Mouse (Mus musculus) myocyte (in vitro differentiated cells): ENCODE results near the gene Pgm5. TPM values are rescaled to one million over a fixed set of nuclear protein-coding genes. Genes with fewer than 3 reads are reported as not detected.

ENCODE experiments used
- H3K27me3 ChIP-seq: one replicate; pipeline ENCODE4 v1.6.1; 2011; ENCODE audit not compliant: control insufficient read depth, insufficient read depth, insufficient read length
- H3K36me3 ChIP-seq: one replicate; pipeline ENCODE4 v1.6.1; 2011; ENCODE audit not compliant: control insufficient read depth, insufficient read depth
- H3K4me2 ChIP-seq: one replicate; pipeline ENCODE4 v1.6.1; 2011; ENCODE audit warnings: low read depth, control low read depth
- H3K4me3 ChIP-seq: one replicate; pipeline ENCODE4 v1.5.1; 2011; ENCODE audit warnings: mild to moderate bottlenecking, control low read depth, moderate library complexity
- H3K79me2 ChIP-seq: one replicate; pipeline ENCODE4 v1.6.1; 2011; ENCODE audit not compliant: control insufficient read depth, insufficient read depth
- H3ac ChIP-seq: one replicate; pipeline ENCODE4 v1.6.1; 2011; ENCODE audit not compliant: control insufficient read depth, insufficient read length
- CEBPB ChIP-seq: IDR thresholded peaks from 2 replicates; pipeline ENCODE4 v1.6.1; 2011; ENCODE audit warnings: mild to moderate bottlenecking, moderate library complexity; ENCODE audit not compliant: poor library complexity, insufficient read depth, severe bottlenecking
- E2F4 ChIP-seq: IDR thresholded peaks from one replicate; pipeline ENCODE4 v1.6.1; 2011; ENCODE audit warnings: mild to moderate bottlenecking, control low read depth, moderate library complexity; ENCODE audit not compliant: insufficient read depth
- MAX ChIP-seq: IDR thresholded peaks from one replicate; pipeline ENCODE4 v1.6.1; 2011; ENCODE audit warnings: low read depth, mild to moderate bottlenecking, control low read depth
- MYOD1 ChIP-seq, 3 experiments: IDR thresholded peaks; one replicate each; pipeline ENCODE4 v1.6.1; 2011; ENCODE audit warnings: control low read depth in 2 of 3, low read depth in 2 of 3, mild to moderate bottlenecking in 2 of 3, moderate library complexity in 1 of 3; ENCODE audit not compliant: insufficient read length in 2 of 3, control insufficient read depth in 1 of 3
- MYOG ChIP-seq, 3 experiments: IDR thresholded peaks; one replicate each; pipeline ENCODE4 v1.6.1; 2011; ENCODE audit warnings: control low read depth in 2 of 3, low read depth in 2 of 3, mild to moderate bottlenecking in 2 of 3; ENCODE audit not compliant: insufficient read length in 2 of 3, control insufficient read depth in 1 of 3, insufficient read depth in 1 of 3
- POLR2A ChIP-seq: IDR thresholded peaks from one replicate; pipeline ENCODE4 v1.6.1; 2011; ENCODE audit warnings: low read depth, mild to moderate bottlenecking, control low read depth, moderate library complexity; ENCODE audit not compliant: insufficient read length
- POLR2AphosphoS2 ChIP-seq: IDR thresholded peaks from one replicate; pipeline ENCODE4 v1.6.1; 2011; ENCODE audit warnings: low read depth, control low read depth; ENCODE audit not compliant: insufficient read length
- REST ChIP-seq: IDR thresholded peaks from one replicate; pipeline ENCODE4 v1.6.1; 2011; ENCODE audit warnings: mild to moderate bottlenecking, control low read depth, moderate library complexity; ENCODE audit not compliant: insufficient read depth, insufficient read length
- SRF ChIP-seq: IDR thresholded peaks from one replicate; pipeline ENCODE4 v1.6.1; 2011; ENCODE audit warnings: low read depth; ENCODE audit not compliant: control insufficient read depth, insufficient read length
- TCF12 ChIP-seq: IDR thresholded peaks from one replicate; pipeline ENCODE4 v1.6.1; 2011; ENCODE audit warnings: mild to moderate bottlenecking, control low read depth; ENCODE audit not compliant: poor library complexity, insufficient read depth, severe bottlenecking
- TCF3 ChIP-seq: IDR thresholded peaks from one replicate; pipeline ENCODE4 v1.6.1; 2011; ENCODE audit warnings: low read depth, control low read depth; ENCODE audit not compliant: insufficient read length
- USF1 ChIP-seq: IDR thresholded peaks from one replicate; pipeline ENCODE4 v1.6.1; 2011; ENCODE audit warnings: low read depth, mild to moderate bottlenecking, control low read depth, moderate library complexity
- polyA plus RNA-seq: library from polyadenylated mRNA; unstranded; fragments of >200 nt; fragmentation: generic; extraction: Trizol; gene quantifications from one replicate; pipeline ENCODE4 v1.2.1, GENCODE M21; 2012; ENCODE audit warnings: missing spikeins

Gene Pgm5
- polyA plus RNA-seq, 1 experiment, result 68.6 TPM

GRCm38 (mm10) chr19:24700664-24701063 is 161.0 kb downstream of the Pgm5 start:
- H3K36me3 ChIP-seq, result no peaks in the 10 kb centered on the region
- peak overlapping the region; percentile 39 for H3K4me2 ChIP-seq
- no peaks in the 10 kb centered on the region for H3K79me2 ChIP-seq
- no peak overlapping the region for H3K4me3 ChIP-seq
- no peak for TF ChIP-seq TCF3
- peak in 2 of 3 experiments; percentile 29 to 34 for TF ChIP-seq MYOD1 (IDR thresholded peaks at IDR 0.05; ENCODE audit: control insufficient read depth in 1 of 3, insufficient read length in 2 of 3, low read depth in 2 of 3)
- TF ChIP-seq E2F4, result no peak
- TF ChIP-seq POLR2AphosphoS2, result no peak
- TF ChIP-seq REST, result no peak
- TF ChIP-seq USF1, result peak; percentile 62
- no peaks in the 10 kb centered on the region for H3K27me3 ChIP-seq
- no peak overlapping the region for H3ac ChIP-seq

GRCm38 (mm10) chr19:24699910-24700309 is 161.7 kb downstream of the Pgm5 start:
- H3K4me2 ChIP-seq, result peak overlapping the region; percentile 39
- no peaks in the 10 kb centered on the region for H3K27me3 ChIP-seq
- H3K79me2 ChIP-seq, result no peaks in the 10 kb centered on the region
- H3K36me3 ChIP-seq, result no peaks in the 10 kb centered on the region
- TF ChIP-seq POLR2A (no peak), USF1 (no peak), TCF3 (no peak), MYOG (IDR thresholded peaks at IDR 0.05; ENCODE audit: control insufficient read depth in 1 of 3, insufficient read depth in 1 of 3, insufficient read length in 2 of 3, low read depth in 2 of 3) (no peak), MAX (no peak)
- no peak overlapping the region for H3ac ChIP-seq
- no peak overlapping the region for H3K4me3 ChIP-seq

DNA sequence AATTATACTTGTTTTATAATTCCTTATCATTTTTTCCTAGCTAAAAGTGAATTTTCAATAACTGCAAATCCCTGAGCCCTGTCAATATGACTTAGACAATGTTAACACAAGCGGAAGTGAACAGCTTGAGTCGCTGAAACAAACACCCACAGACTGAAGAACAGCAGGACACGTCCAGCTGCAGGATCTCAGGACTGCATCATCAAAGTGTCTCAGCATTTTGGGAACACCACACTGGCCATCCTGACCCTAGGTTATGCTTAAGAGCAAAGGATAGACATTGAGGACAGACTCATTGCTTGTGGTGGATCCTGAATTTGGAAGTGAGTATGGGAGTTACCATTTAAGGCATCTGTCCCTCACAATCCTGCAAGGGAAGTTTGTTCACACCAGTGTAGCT is 162.5 kb downstream of the Pgm5 start:
- Histone ChIP-seq H3K4me3 (no peak overlapping the region), H3K27me3 (no peaks in the 10 kb centered on the region), H3ac (no peak overlapping the region), H3K36me3 (no peaks in the 10 kb centered on the region), H3K79me2 (no peaks in the 10 kb centered on the region), H3K4me2 (peak overlapping the region; percentile 48)
- TF ChIP-seq TCF3, result no peak
- TF ChIP-seq TCF12, result no peak
- TF ChIP-seq MYOG (IDR thresholded peaks at IDR 0.05; ENCODE audit: control insufficient read depth in 1 of 3, insufficient read depth in 1 of 3, insufficient read length in 2 of 3, low read depth in 2 of 3), result no peak
- no peak for TF ChIP-seq SRF
- no peak for TF ChIP-seq REST
- TF ChIP-seq E2F4, result no peak
- TF ChIP-seq POLR2AphosphoS2, result no peak
- TF ChIP-seq USF1, result no peak
- TF ChIP-seq MYOD1 (IDR thresholded peaks at IDR 0.05; ENCODE audit: control insufficient read depth in 1 of 3, insufficient read length in 2 of 3, low read depth in 2 of 3), result no peak
- TF ChIP-seq CEBPB, result no peak
- TF ChIP-seq MAX, result no peak
- TF ChIP-seq POLR2A, result no peak

GRCm38 (mm10) chr19:24698651-24699050 is 163.0 kb downstream of the Pgm5 start:
- Histone ChIP-seq H3K4me2 (peak overlapping the region; percentile 38), H3K79me2 (no peaks in the 10 kb centered on the region), H3ac (no peak overlapping the region), H3K27me3 (no peaks in the 10 kb centered on the region), H3K4me3 (no peak overlapping the region), H3K36me3 (no peaks in the 10 kb centered on the region)
- TF ChIP-seq POLR2A (no peak), POLR2AphosphoS2 (no peak), USF1 (no peak), MYOG (IDR thresholded peaks at IDR 0.05; ENCODE audit: control insufficient read depth in 1 of 3, insufficient read depth in 1 of 3, insufficient read length in 2 of 3, low read depth in 2 of 3) (no peak), REST (no peak), TCF12 (no peak), CEBPB (no peak), MAX (no peak)

- Histone ChIP-seq H3K4me2 (no peak overlapping the region), H3K4me3 (no peak overlapping the region), H3K36me3 (no peaks in the 10 kb centered on the region), H3ac (no peak overlapping the region), H3K27me3 (no peaks in the 10 kb centered on the region), H3K79me2 (no peaks in the 10 kb centered on the region)
- TF ChIP-seq REST, result no peak
- TF ChIP-seq E2F4, result no peak
- TF ChIP-seq POLR2A, result no peak
- TF ChIP-seq USF1, result no peak
- TF ChIP-seq TCF3, result no peak
- no peak for TF ChIP-seq SRF
- no peak for TF ChIP-seq CEBPB
- TF ChIP-seq MYOG (IDR thresholded peaks at IDR 0.05; ENCODE audit: control insufficient read depth in 1 of 3, insufficient read depth in 1 of 3, insufficient read length in 2 of 3, low read depth in 2 of 3), result no peak
- TF ChIP-seq TCF12, result no peak
- no peak for TF ChIP-seq POLR2AphosphoS2
- TF ChIP-seq MAX, result no peak
- no peak for TF ChIP-seq MYOD1 (IDR thresholded peaks at IDR 0.05; ENCODE audit: control insufficient read depth in 1 of 3, insufficient read length in 2 of 3, low read depth in 2 of 3)
Observed at GRCm38 (mm10) chr19:24697946-24698345, 163.7 kb downstream of the Pgm5 start.
